Mouse (Mus musculus) embryonic fibroblast, embryonic 13.5 days (primary cell): ENCODE results near the gene Dcaf15.

ENCODE experiments used
- CTCF ChIP-seq: IDR thresholded peaks from 2 replicates; pipeline ENCODE4 v1.5.1; 2011; ENCODE audit warnings: mild to moderate bottlenecking, control low read depth, low read length, moderate library complexity, borderline replicate concordance; ENCODE audit not compliant: insufficient read depth
- POLR2A ChIP-seq: IDR thresholded peaks from 2 replicates; pipeline ENCODE4 v1.6.1; 2011; ENCODE audit warnings: low read depth, mild to moderate bottlenecking, control low read depth, low read length, moderate library complexity

DNA sequence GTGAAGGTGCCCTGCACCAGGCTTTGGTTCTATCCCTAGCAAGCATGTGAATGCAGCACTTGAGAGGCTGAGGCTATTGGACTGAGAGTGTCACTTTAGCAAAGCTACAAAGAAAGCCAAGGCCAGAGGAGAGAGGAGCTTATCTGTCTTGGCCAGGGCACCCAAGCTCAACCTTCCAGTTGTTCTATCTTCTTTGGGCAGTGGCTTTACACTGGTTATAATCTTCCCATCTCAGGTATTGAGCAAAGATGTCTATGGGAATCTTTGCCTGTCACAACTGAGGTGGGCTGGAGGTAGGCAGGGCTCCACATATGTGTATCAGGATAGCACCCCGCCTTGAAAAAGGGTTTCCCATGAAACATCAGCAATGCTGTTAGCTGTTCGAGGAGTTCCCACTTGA is 44.3 kb downstream of the Dcaf15 start:
- TF ChIP-seq CTCF: no peak
- TF ChIP-seq POLR2A: no peak
